Mouse (Mus musculus): ENCODE measurements around the gene Slain2.
A peak's percentile ranks its signal among the peaks of the same experiment; 100 is the strongest.

Slain2 gene

DNA sequence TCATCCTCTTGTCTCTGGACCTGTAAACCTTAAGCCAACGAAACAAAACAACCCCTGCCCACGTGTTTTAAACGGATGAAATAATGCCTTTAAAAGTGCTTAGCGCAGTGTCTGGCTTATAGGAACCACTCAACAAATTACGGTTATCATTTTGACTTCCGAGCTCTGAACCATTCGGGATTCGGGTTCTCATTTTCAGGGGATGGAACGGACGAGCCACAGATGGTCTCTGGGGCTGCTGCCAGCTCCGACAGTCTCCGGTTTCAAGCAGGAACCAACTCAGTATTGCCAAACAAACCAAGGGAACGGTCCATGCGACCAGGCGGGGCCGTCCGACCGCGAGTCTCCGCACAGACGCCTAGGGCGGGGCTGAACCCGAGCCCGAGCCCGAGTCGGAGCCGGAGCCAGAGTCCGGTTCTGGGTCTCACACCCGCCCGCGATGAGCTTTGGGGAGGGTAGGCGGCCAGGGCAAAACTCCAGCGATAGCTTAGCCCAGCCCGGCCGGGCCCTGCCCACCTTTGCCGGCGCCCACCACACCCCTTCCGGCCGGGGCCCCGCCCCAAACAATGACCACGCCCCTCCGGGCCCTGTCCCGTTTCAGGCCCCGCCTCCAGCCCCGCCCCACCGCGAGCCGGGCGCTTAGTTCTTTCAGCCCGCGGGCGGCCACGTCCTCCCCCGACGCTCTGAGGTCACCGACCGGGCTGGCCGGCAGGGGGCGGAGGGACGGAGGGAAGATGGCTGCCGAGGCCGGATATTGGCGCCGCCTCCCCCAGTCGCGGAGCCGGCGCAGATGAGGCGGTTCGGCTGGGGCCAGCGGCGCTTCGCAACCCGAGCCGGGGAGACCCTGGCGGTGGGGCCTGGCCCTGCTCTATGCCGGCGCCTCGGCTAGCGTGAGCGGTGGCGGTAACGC lies at the start of gene Slain2:
Gene Slain2 (plus strand): TSS at position 657 of the 910 bp plus-strand sequence.
- DNase-seq (ENCODE audit: low spot score) = peak; percentile 98

- no peak for DNase-seq (ENCODE audit: low spot score)
Observed at GRCm38 (mm10) chr5:72864654-72865178, 49.4 kb upstream of the Slain2 start.

- no peak for DNase-seq (ENCODE audit: low spot score)
Observed at GRCm38 (mm10) chr5:72866260-72866905, 47.7 kb upstream of the Slain2 start.

GRCm38 (mm10) chr5:72867036-72867672 lies 47.0 kb upstream of the Slain2 start:
- DNase-seq (ENCODE audit: low spot score) = no peak

DNA sequence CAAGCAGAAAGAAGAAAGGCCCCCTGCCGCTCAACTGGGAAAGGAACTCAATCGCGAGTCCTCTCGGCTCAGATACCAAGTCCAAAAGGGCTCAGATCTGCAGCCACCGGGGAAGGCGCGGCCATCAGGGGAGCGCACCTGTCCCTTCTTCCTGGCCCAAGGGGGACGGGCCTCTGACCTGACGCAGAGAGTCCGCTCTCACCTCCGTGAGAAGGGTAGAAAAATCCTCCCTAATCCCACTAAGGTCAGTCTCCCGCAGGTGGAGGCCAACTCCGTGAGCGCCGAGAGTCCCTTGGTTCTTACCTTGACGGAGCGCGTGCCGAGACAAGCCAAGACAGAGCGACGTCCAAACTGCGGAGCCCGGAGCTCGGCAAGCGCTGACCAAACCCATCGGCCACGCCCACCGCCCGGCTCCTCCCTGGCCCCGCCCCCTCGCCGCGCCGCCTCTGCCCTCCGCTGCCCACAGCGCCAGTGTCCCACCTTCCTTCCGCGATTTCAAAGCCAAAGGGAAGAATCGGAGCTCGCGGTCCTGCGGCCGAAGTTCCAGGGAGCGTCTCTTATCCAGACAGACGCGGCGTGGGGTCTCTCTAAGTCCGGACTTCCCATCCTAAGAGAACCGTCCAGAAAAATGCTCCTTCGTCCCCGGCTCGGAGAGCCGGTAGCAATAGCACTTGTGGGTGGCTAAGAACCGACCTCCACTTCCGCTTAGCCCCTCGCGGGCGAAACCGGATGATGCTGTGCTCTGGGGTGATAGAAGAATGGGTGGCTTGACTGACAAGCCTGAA lies 45.8 kb upstream of the Slain2 start, which contains the start of gene Tec:
Gene Tec (minus strand): TSS at position 393 of the 785 bp plus-strand sequence.
- DNase-seq (ENCODE audit: low spot score) = peak; percentile 92

DNA sequence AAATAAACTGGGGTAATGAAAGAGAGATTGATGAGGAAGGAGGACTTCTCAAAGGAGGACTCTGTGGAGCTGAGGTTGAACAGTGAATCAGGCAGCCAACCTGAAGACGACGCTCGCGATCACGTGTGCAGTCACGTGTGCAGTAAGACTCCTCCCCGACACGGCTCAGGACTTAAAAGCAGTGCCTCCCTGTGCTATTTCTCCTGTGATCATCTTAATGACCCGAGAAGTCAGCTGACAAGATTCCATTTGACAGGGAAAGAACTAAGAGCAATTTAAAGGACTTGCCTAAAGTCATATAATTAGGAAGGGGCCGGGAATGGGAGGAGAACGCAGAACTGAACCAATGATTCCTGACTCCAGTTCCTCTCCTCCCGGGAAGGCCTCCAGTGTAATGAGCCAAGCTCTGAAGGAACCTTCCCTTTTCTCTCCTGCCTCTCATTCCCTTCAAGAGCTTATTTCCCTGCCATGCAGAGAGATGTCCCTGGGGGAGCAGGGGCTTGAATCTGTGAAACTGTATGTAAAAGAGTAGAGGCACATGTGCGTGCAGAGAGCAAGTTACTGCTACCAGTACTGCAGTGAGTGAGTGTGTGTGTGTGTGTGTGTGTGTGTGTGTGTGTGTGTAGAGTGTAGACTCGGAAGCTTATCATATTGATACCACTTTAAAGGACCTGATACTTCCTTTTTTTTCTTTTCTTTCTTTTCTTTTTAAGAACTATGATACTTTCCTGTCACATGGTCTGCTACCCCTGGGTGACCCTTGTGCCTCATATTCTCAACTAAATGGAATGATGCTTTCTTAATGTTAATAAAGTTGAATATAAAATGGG lies 44.1 kb upstream of the Slain2 start:
- DNase-seq (ENCODE audit: low spot score) = no peak

GRCm38 (mm10) chr5:72871114-72871513 lies 43.0 kb upstream of the Slain2 start:
- no peak for DNase-seq (ENCODE audit: low spot score)

- DNase-seq (ENCODE audit: low spot score) = no peak
Observed at GRCm38 (mm10) chr5:72879736-72880135, 34.4 kb upstream of the Slain2 start.

DNA sequence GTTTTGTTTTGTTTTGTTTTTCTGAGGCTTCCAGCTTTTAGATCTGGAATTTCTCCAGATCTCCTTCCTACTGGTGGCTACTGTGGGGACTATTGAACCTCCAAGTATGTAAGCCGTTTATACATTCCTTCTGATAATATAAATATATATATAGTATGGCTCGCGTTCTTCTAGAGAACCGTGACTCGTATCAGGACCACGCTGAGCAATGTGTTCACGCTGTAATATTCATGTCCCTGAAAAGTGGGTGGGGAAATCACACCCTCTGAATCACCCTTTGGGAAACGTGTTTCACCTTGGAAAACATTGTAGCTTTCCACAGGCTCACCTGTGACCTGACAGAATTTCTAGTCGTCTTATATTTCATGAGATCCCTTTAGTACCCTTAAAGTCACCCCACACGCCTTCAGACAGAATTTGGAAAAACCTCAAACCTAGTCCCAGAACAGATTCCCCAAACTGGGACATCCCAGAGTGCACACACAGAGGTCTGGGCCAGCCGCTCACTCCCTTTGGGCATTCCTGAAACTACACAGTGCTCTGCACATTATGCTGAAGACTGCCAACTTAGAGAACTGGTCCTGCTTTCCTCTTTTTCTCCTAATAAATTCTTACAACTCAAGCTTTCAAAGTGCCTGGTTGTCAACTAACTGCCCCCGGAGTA lies 32.2 kb upstream of the Slain2 start:
- DNase-seq (ENCODE audit: low spot score) = no peak

GRCm38 (mm10) chr5:72882412-72882765 lies 31.7 kb upstream of the Slain2 start:
- no peak for DNase-seq (ENCODE audit: low spot score)

DNA sequence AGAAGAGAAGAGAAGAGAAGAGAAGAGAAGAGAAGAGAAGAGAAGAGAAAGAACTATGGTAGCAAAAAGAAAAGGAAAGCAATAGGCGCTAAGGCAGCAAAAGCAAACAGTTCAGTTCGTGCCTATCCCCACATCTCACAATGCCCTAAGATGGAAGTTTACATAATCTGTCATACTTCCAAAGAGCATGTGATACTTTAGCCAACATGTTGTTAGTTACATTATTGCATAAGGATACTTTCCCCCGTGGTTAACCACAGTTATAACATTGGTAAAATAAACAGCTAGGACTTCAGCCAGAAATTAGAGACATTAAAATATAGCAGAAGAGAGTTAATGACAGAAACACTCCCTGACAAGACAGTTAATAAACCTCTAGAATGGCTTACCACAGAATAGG lies 30.4 kb upstream of the Slain2 start:
- no peak for DNase-seq (ENCODE audit: low spot score)

GRCm38 (mm10) chr5:72886458-72887222 lies 27.5 kb upstream of the Slain2 start:
- DNase-seq (ENCODE audit: low spot score) = peak; percentile 60

DNA sequence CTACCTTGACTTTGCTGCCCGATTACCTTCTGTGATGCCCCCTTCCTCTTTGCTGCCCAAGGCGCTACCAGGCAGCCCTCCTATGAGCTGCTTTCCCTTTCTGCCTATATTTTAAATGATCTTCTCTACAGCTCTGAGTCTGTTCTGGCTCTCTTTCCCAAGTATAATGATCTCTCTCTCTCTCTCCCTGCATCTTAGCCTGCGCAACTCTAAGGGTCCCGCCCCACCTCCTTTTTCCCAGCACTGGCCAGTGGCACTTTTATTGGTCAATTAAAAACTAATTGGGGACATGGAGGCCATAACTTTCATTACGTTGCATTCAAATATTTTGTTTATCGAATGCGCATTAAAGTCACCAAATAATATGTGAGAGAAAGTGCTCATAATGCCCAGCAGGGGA lies 25.8 kb upstream of the Slain2 start:
- no peak for DNase-seq (ENCODE audit: low spot score)

DNA sequence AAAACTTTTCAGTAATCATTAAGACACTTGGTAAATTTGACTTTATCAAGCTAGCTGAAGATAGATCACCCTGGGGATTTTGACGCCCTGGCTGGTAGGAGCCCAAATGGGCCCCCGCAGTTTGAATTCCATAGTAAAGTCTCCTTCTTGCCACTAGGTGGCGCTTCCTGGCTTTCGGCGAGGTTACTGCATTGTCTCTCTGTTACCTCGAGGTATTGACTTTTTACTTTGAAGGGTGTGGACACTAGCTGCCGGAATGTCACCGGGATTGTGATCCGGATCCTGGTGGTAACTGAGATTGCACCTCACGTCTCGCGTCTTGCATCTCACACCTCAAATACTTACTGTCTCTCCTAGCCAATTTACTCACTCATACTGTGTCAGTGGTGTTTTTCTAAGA lies 22.6 kb upstream of the Slain2 start:
- DNase-seq (ENCODE audit: low spot score) = peak; percentile 80

DNA sequence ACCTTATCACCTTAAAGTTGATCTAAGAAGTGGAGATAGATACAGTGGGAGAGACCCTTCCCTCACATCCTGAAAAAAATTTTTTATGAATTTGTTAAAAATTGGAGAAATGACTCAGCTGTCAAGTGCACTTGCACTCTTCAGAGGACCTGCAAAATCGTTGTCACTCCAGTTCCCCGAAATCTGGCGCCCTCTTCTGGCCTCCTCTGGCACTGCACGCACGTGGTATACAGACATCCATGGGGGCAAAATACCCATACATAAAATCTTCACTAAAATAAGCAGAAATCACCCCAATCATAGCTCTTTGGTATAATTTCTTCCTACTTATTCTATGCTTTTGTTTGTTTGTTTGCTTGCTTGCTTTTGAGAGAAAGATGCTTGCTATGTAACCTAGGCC lies 20.1 kb upstream of the Slain2 start:
- no peak for DNase-seq (ENCODE audit: low spot score)

DNA sequence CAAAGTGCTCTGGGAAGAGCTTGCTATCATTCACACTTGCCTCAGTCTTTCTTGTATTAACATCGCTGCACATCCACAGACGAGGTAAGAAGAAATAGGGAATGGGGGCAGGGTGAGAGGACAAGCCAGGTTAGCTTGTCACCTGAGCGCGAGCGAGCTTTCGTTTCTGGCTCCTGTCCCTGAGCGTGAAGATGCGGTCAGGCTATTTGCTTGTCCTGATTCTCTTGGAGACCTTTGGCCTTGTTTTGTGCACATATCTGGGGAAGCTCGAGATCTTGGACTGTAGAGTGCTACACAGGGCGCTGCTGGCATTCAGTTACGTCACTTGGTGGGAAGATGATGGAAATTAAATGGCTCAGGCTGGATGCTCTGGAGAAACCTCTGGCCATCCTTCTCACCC lies 18.8 kb upstream of the Slain2 start:
- DNase-seq (ENCODE audit: low spot score) = no peak

DNA sequence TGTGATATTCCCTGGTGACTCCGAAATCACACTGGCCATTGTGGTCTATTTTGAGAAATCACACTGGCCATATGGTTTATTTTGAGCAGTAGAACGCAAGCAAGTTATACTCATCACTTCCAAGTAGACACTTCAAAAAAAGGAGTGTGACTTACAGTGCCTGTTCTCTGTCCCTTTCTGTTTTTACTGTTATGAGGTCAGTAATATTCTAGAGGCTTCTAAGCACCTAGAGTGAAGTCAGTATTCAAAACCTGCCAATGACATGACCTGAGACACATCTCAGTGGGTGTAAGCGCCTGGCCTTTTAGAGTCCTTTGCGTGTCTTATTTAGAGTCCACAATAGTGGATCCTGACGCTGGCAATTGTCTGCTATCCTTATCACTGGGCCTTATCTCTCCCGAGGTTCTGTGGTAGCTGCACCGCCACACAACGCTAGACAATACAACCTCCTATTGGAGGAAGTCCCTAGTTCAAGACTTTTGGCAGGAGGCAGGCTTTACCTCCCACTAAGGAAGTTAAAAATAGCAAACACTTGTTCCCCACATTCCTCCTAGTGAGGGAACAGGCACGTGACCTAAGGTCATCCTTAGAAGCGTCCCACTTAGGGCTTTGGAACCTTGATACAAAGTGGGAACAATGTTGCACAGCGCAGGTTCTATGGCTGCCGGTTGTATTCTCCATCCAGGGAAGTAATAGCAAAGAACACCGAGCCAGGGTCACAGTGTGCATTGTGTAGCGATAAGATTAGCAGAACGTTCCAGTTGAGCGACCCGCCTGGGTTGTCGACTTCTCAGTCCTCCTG lies 17.4 kb upstream of the Slain2 start:
- no peak for DNase-seq (ENCODE audit: low spot score)

GRCm38 (mm10) chr5:72897998-72898397 lies 16.1 kb upstream of the Slain2 start:
- no peak for DNase-seq (ENCODE audit: low spot score)

- no peak for DNase-seq (ENCODE audit: low spot score)
Observed at GRCm38 (mm10) chr5:72899255-72899654, 14.8 kb upstream of the Slain2 start.

Data from embryo, embryonic 10.5 days (tissue).